Mouse (Mus musculus): Measurements from ENCODE around the gene Gm11172.

DNA sequence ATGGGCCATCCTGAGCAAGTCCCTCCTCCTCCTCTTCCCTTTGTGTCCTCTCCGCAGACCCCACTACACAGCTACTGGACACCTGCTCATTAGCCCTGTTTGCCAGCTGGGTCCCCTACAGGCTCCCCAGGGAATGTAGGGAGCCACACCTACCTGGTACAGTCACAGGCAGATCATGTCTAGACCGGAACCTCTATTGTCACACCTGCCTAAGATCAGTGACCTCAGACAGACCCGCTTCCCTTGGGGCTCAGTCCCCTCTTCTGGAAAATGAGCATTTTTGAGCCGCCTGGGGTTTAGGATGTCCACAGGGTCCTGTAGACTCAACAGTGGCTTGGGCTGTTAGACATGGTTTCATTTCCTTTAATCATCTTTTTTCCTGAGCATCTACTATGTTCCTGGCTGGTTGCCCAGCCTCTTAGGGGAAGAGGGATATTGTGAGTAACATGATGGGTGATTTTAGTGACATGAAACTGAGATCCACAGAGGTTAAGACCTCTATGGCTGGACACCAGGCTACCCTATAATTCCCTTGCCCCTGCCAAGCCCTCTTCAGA is 5.9 kb downstream of the Gm11172 start:
- TF ChIP-seq POLR2A (IDR thresholded peaks at IDR 0.05; ENCODE audit: borderline replicate concordance, insufficient read depth, low read length) (no peak), CTCF (IDR thresholded peaks at IDR 0.05; ENCODE audit: borderline replicate concordance, insufficient read depth, low read depth, low read length) (no peak)

Data from cerebellum, adult 2 months (tissue).